Mouse (Mus musculus) cerebellum, postnatal 36 days (tissue): ENCODE data around the gene Nde1.

ENCODE experiments used
- DNase-seq, 2 experiments: peaks; one replicate each; pipeline ENCODE4 v3.0.0; 2021 to 2022; ENCODE audit warnings: mixed read lengths in 2 of 2

Gene Nde1

GRCm38 (mm10) chr16:14163731-14164130, 656 bp downstream of the Nde1 start:
- no peak for DNase-seq

DNA sequence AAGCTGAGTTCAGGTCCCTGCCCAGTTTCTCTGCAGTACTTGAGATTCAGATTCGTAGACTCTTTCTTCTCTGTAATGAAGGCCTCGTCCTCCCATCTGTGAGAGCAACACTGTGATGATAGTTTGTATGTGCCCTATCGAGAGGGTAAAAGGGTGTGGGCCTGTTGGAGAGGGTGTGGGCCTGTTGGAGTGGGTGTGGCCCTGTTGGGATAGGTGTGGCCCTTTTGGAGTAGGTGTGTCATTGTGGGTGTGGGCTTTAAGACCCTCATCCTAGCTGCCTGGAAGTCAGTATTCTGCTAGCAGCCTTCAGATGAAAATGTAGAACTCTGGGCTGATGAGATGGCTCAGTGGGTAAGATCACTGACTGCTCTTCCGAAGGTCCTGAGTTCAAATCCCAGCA, 3.4 kb downstream of the Nde1 start:
- DNase-seq, result no peak

- no peak for DNase-seq
These were observed 6.6 kb downstream of the Nde1 start for GRCm38 (mm10) chr16:14169706-14170105.

- DNase-seq, result no peak
These were observed 15.0 kb downstream of the Nde1 start for GRCm38 (mm10) chr16:14178041-14178440.

DNA sequence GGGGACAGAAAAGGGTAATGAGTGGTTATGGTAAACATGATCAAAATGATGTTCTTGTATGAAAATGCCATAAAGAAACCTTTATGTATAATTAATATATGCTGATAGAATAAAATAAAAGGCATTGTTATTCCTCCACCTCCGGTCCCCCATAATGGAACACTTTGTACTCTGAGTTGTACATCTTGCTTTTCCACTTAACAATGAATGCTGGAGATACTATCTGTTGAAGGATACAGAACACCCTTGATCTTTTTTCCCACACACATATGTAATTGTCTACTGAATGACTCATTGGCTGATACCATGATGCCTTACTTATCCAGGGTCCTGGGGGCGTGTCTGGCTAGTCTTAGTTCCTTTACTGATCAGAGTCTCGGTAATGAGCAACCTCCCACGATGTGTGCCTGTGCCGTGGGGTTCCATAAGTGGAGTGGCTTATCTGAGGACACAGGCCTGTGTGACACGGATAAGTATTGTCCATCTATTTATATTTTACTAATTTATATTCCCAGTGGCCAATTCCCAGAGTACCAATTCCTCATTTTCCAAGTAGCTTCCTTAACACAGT, 17.2 kb downstream of the Nde1 start:
- no peak for DNase-seq

- DNase-seq, result no peak
These were observed 19.3 kb downstream of the Nde1 start for GRCm38 (mm10) chr16:14182360-14182759.

DNA sequence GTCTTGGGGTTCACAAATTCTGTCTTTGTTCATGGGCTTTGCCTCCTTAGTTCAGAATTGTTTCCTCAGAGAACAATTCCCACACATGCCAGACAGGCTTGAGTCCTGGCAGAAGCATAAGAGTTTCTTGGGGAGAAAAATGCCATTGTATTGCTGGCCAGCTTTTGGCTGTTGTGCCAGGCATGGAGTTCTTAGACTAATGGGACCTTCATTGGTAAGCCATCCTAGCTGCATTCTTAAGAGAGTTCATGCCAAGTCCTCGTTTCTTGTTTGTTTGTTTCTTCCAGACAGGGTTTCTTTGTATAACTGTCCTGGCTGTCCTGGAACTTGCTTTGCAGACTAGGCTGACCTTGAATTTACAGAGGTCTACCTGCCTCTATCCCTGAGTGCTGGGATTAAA, 20.8 kb downstream of the Nde1 start:
- no peak for DNase-seq

- DNase-seq, result no peak
These were observed 22.4 kb downstream of the Nde1 start for GRCm38 (mm10) chr16:14185516-14185915.

DNA sequence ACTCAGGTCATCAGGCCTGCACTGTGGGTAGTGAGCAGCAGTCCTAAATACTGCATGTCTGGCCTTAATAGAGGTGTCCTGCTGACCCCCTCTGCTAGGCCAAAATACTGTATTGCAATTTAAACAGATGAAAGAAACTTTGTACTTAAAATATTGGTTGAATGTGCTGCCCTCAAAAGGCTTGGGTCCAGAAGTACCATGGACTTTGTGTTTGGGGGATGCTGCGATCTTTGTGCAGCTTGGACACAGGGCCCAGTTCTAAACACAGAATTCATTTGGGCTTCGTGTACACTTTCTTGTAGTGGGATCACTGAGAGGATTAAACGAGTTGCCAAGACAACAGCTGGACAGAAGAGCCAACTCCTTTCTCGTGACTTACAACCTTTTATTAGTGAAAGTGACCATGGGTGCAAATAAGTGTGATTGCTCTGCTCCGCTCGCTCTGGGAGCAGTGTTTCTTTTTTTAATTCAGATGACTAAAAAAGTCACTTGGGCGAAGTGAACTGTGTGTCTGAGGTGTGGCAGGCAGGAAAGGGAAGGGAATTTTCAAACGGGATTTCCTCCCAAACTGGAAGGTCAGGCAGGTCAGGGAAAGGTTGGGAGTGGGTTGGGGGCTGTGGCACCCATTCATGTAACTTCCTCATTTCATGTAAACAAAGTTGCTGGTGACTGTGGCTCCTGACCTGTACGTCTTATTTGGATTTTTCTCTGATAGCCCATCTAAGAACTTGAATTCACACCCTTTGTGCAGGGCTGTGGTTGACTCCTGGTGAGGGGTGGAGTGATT, 31.3 kb downstream of the Nde1 start:
- DNase-seq, result no peak

DNA sequence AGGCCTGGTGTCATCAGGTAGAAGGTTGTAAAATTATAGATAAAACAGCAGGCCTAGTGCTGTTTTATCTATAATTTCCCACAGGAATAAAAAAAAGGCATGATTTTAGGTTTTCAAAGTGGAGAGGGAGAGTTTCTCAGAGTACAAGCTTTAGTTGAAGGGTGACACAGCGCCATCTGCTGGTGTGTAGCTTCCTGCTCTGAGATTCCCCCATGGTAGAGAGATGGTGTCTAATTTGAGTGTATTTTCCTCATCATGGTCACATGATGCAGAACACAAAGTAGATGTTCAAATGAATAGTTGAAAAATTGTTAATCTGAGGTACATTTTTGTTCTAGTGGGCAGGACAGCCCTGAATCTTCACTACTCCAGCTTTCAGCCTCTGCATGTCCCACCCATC, 32.4 kb downstream of the Nde1 start:
- peak; percentile 55 to 56 for DNase-seq

- no peak for DNase-seq
These were observed 35.7 kb downstream of the Nde1 start for GRCm38 (mm10) chr16:14198798-14199197.

DNA sequence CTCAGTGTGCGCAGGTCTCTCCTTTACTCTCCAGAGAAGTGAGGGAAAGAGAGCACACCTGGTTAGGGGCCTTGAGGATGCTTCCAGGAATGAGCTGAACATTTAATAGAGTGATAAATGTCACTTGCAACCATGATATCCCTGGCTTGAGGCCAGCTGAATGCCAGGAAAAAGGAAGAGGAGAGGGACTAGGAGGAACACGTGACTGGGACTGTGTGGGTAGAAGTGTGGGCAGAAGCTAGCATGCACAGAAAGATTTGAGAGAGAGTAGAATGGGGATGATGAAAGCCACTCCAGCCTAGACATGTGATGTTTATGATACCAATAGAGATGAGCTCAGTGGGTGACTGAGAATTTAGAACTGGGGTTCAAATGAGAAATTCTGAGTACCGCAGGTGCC, 52.1 kb downstream of the Nde1 start:
- DNase-seq, result no peak

DNA sequence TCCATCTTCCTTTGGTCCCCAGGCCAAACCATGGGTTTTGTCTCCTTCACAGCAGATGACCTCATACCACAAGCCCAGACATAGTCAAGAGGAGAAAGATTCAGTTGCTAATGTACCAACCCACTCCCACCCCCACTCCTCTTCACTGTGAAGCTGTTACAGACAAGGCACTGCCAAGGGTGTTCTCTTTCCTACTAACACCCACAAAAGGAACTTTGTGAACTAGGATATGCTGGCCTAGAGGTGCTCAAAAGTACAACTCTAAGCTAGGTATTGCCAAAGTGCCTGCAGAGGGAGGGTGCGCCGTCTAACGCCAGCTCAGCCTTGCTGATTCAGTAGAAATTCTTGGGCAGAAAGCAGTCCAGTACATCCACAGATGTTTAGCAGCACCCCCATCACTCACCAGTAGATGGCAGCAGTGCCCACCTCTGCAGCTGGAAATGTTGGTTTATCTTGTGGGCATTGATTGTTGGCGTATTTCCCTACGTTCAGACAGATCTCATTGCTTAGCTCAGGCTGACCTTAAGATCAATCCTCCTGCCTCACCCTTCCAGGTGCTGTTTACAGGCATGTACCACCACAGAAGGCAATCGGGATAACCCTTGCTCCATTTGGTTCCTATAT, 74.1 kb downstream of the Nde1 start:
- peak; percentile 56 to 59 for DNase-seq

DNA sequence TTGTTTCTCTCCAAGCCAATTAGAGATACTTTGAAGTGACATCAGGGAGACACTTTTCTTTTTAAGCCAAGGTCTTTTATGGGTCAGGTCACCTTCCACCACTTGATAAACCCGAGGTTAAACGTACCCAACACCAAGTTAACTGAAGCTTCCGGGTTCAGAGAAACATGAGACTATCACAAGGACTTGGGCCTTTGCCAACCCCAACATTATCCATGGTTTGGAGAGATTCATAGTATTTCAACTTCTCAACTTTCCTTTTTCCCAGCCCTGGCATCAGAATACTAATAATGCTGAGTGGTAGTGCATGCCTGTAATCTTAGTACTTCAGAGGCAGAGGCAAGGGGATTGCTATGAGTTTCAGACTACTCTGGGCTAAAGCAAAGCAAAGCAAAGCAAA, 79.0 kb downstream of the Nde1 start:
- no peak for DNase-seq
